ENCODE assay signal across 8 mouse cellular contexts in genomic region chr13:78198391-78198870, GRCm38 (mm10). TPM values are rescaled to one million over a fixed set of nuclear protein-coding genes. Genes with fewer than 3 reads are reported as not detected.
DNase-seq lines count a peak whose midpoint lies in the region; ATAC-seq and TF ChIP-seq lines count a peak whose summit lies in the region.

No protein-coding gene starts in this region.

- no peaks in the 10 kb centered on the region for H3K4me1 ChIP-seq in hindbrain, embryonic 11.5 days (replicated peaks; ENCODE audit: control insufficient read depth, insufficient read depth, low read length)
- H3K4me1 ChIP-seq in liver, postnatal 0 days (ENCODE audit: insufficient read depth): peaks cover 5% of the 10 kb centered on the region; the same call in 1 of the 2 replicates

- H3K9ac ChIP-seq in hindbrain, embryonic 11.5 days (ENCODE audit: low read depth, low read length): peak overlapping the region; percentile 100
- H3K9ac ChIP-seq in liver, postnatal 0 days (replicated peaks): no peak overlapping the region; the same call in 1 of the 2 replicates

- H3K9me3 ChIP-seq in hindbrain, embryonic 11.5 days (ENCODE audit: control insufficient read depth, low read length): no peaks in the 10 kb centered on the region
- no peaks in the 10 kb centered on the region for H3K9me3 ChIP-seq in liver, postnatal 0 days (ENCODE audit: low read length)

- peak; percentile 51 for DNase-seq in cerebellum, adult 11 months
- DNase-seq in cerebellum, postnatal 4 days (ENCODE audit: low spot score in 2 of 2): no peak
- DNase-seq in thymus, postnatal 4 days: peak; percentile 33
- DNase-seq in thymus, postnatal 10 days (ENCODE audit: low spot score in 2 of 2): no peak
- DNase-seq in hindbrain, embryonic 11.5 days (ENCODE audit: low spot score): peak; percentile 74
- DNase-seq in liver, postnatal 0 days: no peak
- no peak for DNase-seq in B cell, adult 2 months
- DNase-seq in urinary bladder, adult 18-20 months (ENCODE audit: low spot score in 2 of 2): no peak

- peak overlapping the region; percentile 98 for H3K4me3 ChIP-seq in hindbrain, embryonic 11.5 days (ENCODE audit: low read depth, low read length)
- H3K4me3 ChIP-seq in liver, postnatal 0 days (ENCODE audit: low read depth, low read length): peak overlapping the region; percentile 58

- TF ChIP-seq CTCF in liver, postnatal 0 days (IDR thresholded peaks at IDR 0.05; ENCODE audit: low read depth): no peak

- peak overlapping the region; percentile 100 for H3K27ac ChIP-seq in hindbrain, embryonic 11.5 days (ENCODE audit: low read depth, low read length)
- H3K27ac ChIP-seq in liver, postnatal 0 days (ENCODE audit: low read depth): peak overlapping the region; percentile 67; the same call in 1 of the 2 replicates

- no peaks in the 10 kb centered on the region for H3K27me3 ChIP-seq in hindbrain, embryonic 11.5 days (ENCODE audit: control insufficient read depth, insufficient read depth, low read length)
- H3K27me3 ChIP-seq in liver, postnatal 0 days (ENCODE audit: insufficient read depth, low read length): peaks cover 83% of the 10 kb centered on the region

- H3K4me2 ChIP-seq in hindbrain, embryonic 11.5 days (replicated peaks; ENCODE audit: low read depth, low read length): peak overlapping the region; percentile 45
- peak overlapping the region; percentile 84 for H3K4me2 ChIP-seq in liver, postnatal 0 days (ENCODE audit: low read depth, low read length)

- no peak for TF ChIP-seq EP300 in liver, postnatal 0 days (IDR thresholded peaks at IDR 0.05; ENCODE audit: low read depth)

- ATAC-seq in hindbrain, embryonic 11.5 days (ENCODE audit: low FRiP score): no peak
- no peak for ATAC-seq in liver, postnatal 0 days

- H3K36me3 ChIP-seq in hindbrain, embryonic 11.5 days (ENCODE audit: control insufficient read depth, insufficient read depth, low read length): 0 out of 2 replicates have a peak, but pooled peaks cover 2% of the 10 kb centered on the region
- no peaks in the 10 kb centered on the region for H3K36me3 ChIP-seq in liver, postnatal 0 days (replicated peaks; ENCODE audit: insufficient read depth, low read length)

- 0% methylated on average over 16 of the region's 63 CpGs for WGBS in hindbrain, embryonic 11.5 days
- WGBS in liver, postnatal 0 days (ENCODE audit: insufficient replicate concordance): 0% methylated on average over 21 of the region's 63 CpGs

RNA-seq across cellular contexts. Expression of gene Nr2f1, which starts 1.1 kb away (rescaled TPM):
- polyA plus RNA-seq in hindbrain, embryonic 11.5 days (2014; fragmentation: Nextera tagmentation; extraction: Ambion mirVana): 82.8 and 97.2 TPM in 2 replicates
- polyA plus RNA-seq in liver, postnatal 0 days (2015; fragmentation: Nextera tagmentation; extraction: Ambion mirVana): 0.36 and 0.52 TPM in 2 replicates

Comparison
In these comparisons a context has a peak if more than half of its experiments do, and no peak if none do; other contexts are left out.
1. DNase-seq: peak in cerebellum, adult 11 months (single experiment), thymus, postnatal 4 days (single experiment) and hindbrain, embryonic 11.5 days (single experiment); none in cerebellum, postnatal 4 days (0 of 2), thymus, postnatal 10 days (0 of 2), liver, postnatal 0 days (single experiment), B cell, adult 2 months (0 of 2) and urinary bladder, adult 18-20 months (0 of 2).
2. RNA of gene Nr2f1, which starts 1.1 kb away (polyA plus RNA-seq): 82.8 to 97.2 TPM in hindbrain, embryonic 11.5 days; 0.36 to 0.52 TPM in liver, postnatal 0 days; every median in the first group is over 10 times any median in the second.